Mouse (Mus musculus) E14TG2a.4 (cell line): ENCODE results near the gene Cdc42bpb.

ENCODE experiments used
- CTCF ChIP-seq: conservative IDR thresholded peaks from 2 replicates; pipeline ENCODE4 v1.5.1; 2014; ENCODE audit warnings: low read length
- NANOG ChIP-seq: IDR thresholded peaks from 2 replicates; pipeline ENCODE4 v1.6.1; 2014; ENCODE audit warnings: borderline replicate concordance, low read length, mixed read lengths
- POU5F1 ChIP-seq: IDR thresholded peaks from 2 replicates; pipeline ENCODE4 v1.6.1; 2014; ENCODE audit warnings: low read length, borderline replicate concordance

GRCm38 (mm10) chr12:111332443-111332842 lies 45.1 kb downstream of the Cdc42bpb start:
- TF ChIP-seq CTCF (no peak), POU5F1 (no peak), NANOG (no peak)
